Mouse (Mus musculus): Measurements from ENCODE around the gene Epb42.

DNA sequence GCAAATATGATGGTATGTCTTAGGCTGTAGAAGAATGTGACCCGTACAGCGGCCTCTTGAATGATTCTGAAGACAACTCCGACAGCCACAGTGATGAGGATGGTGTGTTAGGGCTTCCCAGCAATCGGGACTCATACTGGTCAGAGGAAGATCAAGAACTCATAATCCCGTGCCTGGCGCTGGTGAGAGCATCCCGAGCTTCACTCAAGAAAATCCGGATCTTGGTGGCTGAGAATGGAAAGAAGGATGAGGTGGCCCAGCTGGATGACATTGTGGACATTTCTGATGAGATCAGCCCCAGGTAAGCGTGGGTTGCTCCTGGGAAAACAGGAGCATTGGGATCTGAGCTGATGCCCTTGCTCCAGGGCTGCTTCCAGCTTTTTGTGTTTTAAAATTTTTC is 24.2 kb downstream of the Epb42 start:
- TF ChIP-seq CTCF (IDR thresholded peaks at IDR 0.05; ENCODE audit: borderline replicate concordance, insufficient read depth, low read depth, low read length) (no peak), POLR2A (IDR thresholded peaks at IDR 0.05; ENCODE audit: borderline replicate concordance, insufficient read depth, low read length) (no peak)
